Mouse (Mus musculus): ENCODE results near the gene Lag3.

Lag3 gene

GRCm38 (mm10) chr6:124911533-124912218, at the start of gene Lag3:
Lag3 (minus strand) TSS chr6:124911705.
- DNase-seq (ENCODE audit: extremely low spot score, low read depth, low spot score): no peak

GRCm38 (mm10) chr6:124961021-124961420, 49.5 kb upstream of the Lag3 start:
- DNase-seq (ENCODE audit: extremely low spot score, low read depth, low spot score): no peak

- no peak for DNase-seq (ENCODE audit: extremely low spot score, low read depth, low spot score)
Observed at GRCm38 (mm10) chr6:124959960-124960359, 48.5 kb upstream of the Lag3 start.

GRCm38 (mm10) chr6:124958127-124958526, 46.6 kb upstream of the Lag3 start:
- DNase-seq (ENCODE audit: extremely low spot score, low read depth, low spot score): no peak

- DNase-seq (ENCODE audit: extremely low spot score, low read depth, low spot score): no peak
Observed at GRCm38 (mm10) chr6:124955212-124955611, 43.7 kb upstream of the Lag3 start.

- no peak for DNase-seq (ENCODE audit: extremely low spot score, low read depth, low spot score)
Observed at GRCm38 (mm10) chr6:124953991-124954715, 42.6 kb upstream of the Lag3 start.

- no peak for DNase-seq (ENCODE audit: extremely low spot score, low read depth, low spot score)
Observed at GRCm38 (mm10) chr6:124943526-124943925, 32.0 kb upstream of the Lag3 start.

GRCm38 (mm10) chr6:124941679-124942078, 30.2 kb upstream of the Lag3 start:
- DNase-seq (ENCODE audit: extremely low spot score, low read depth, low spot score): no peak

GRCm38 (mm10) chr6:124938554-124938953, 27.0 kb upstream of the Lag3 start:
- no peak for DNase-seq (ENCODE audit: extremely low spot score, low read depth, low spot score)

GRCm38 (mm10) chr6:124937493-124937892, 26.0 kb upstream of the Lag3 start:
- no peak for DNase-seq (ENCODE audit: extremely low spot score, low read depth, low spot score)

- no peak for DNase-seq (ENCODE audit: extremely low spot score, low read depth, low spot score)
Observed at GRCm38 (mm10) chr6:124936681-124937080, 25.2 kb upstream of the Lag3 start.

- no peak for DNase-seq (ENCODE audit: extremely low spot score, low read depth, low spot score)
Observed at GRCm38 (mm10) chr6:124934670-124935069, 23.2 kb upstream of the Lag3 start.

- no peak for DNase-seq (ENCODE audit: extremely low spot score, low read depth, low spot score)
Observed at GRCm38 (mm10) chr6:124933127-124933526, 21.6 kb upstream of the Lag3 start.

- no peak for DNase-seq (ENCODE audit: extremely low spot score, low read depth, low spot score)
Observed at GRCm38 (mm10) chr6:124932314-124932695, 20.8 kb upstream of the Lag3 start.

GRCm38 (mm10) chr6:124931525-124932313, 20.2 kb upstream of the Lag3 start:
- no peak for DNase-seq (ENCODE audit: extremely low spot score, low read depth, low spot score)

- DNase-seq (ENCODE audit: extremely low spot score, low read depth, low spot score): peak; percentile 97
Observed at GRCm38 (mm10) chr6:124930754-124931524, 19.4 kb upstream of the Lag3 start, which contains the start of gene Mlf2. Mlf2 (plus strand) TSS chr6:124931386.

- DNase-seq (ENCODE audit: extremely low spot score, low read depth, low spot score): no peak
Observed at GRCm38 (mm10) chr6:124930231-124930630, 18.7 kb upstream of the Lag3 start.

- no peak for DNase-seq (ENCODE audit: extremely low spot score, low read depth, low spot score)
Observed at GRCm38 (mm10) chr6:124925941-124926340, 14.4 kb upstream of the Lag3 start.

- no peak for DNase-seq (ENCODE audit: extremely low spot score, low read depth, low spot score)
Observed at GRCm38 (mm10) chr6:124925173-124925793, 13.8 kb upstream of the Lag3 start.

GRCm38 (mm10) chr6:124921539-124921938, 10.0 kb upstream of the Lag3 start:
- no peak for DNase-seq (ENCODE audit: extremely low spot score, low read depth, low spot score)

Measured in hindlimb bud, embryonic 11.5 days (tissue).